Mouse (Mus musculus): ENCODE data around the gene Plxna4.

DNA sequence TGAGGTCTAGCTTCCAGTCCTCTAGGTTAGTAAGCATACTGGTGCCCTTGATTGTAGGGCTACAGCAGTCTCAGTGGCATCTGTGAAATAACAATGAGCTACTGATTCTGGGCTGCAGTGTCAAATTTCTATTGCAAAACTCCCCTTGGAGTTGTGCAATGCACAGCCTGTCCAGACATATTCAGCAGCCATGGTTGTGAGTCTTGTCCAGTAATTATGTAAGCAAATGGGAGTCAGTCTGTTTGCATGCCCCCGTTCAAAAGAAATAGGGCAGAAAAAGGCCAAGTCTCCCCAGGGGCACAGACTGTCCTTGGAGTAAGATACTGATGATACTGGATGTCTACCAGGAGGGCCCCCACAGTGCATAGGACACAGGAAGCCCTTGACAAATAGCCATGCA is 420.3 kb downstream of the Plxna4 start:
- TF ChIP-seq POLR2A (IDR thresholded peaks at IDR 0.05; ENCODE audit: low read depth, low read length) (no peak), CTCF (IDR thresholded peaks at IDR 0.05; ENCODE audit: borderline replicate concordance, insufficient read depth, low read length) (no peak)
